Mouse (Mus musculus) limb, embryonic 14.5 days (tissue): ENCODE measurements around the gene Galnt10. TPM values are rescaled to one million over a fixed set of nuclear protein-coding genes. Genes with fewer than 3 reads are reported as not detected.

Experiments used
- ATAC-seq: fragments of 200-750 bp; cut with Nextera tagmentation; 2 replicates; pipeline ENCODE4 v1.8.0; 2017; ENCODE audit warnings: low read depth, moderate number of reproducible peaks, moderate TSS enrichment; ENCODE audit not compliant: low FRiP score
- DNase-seq: peaks from one replicate; pipeline ENCODE4 v3.0.0-alpha.2; 2015; ENCODE audit warnings: low spot score
- H3K27ac ChIP-seq: fragments of 300-500 bp; sonication (generic); replicated peaks from 2 replicates; pipeline ENCODE4 v1.5.1; 2014; ENCODE audit warnings: low read depth, mild to moderate bottlenecking, low read length, moderate library complexity, mixed read lengths
- H3K27me3 ChIP-seq: fragments of 300-500 bp; sonication (generic); 2 replicates; pipeline ENCODE4 v1.6.1; 2014; ENCODE audit warnings: low read length, mixed read lengths; ENCODE audit not compliant: control insufficient read depth, insufficient read depth
- H3K36me3 ChIP-seq: fragments of 300-500 bp; sonication (generic); 2 replicates; pipeline ENCODE4 v1.6.1; 2014; ENCODE audit warnings: mild to moderate bottlenecking, low read length, moderate library complexity, mixed read lengths; ENCODE audit not compliant: control insufficient read depth, insufficient read depth
- H3K4me1 ChIP-seq: fragments of 300-500 bp; sonication (generic); 2 replicates; pipeline ENCODE4 v1.6.1; 2014; ENCODE audit warnings: antibody characterized with exemption, low read length, mixed read lengths; ENCODE audit not compliant: control insufficient read depth, insufficient read depth
- H3K4me2 ChIP-seq: fragments of 300-500 bp; sonication (generic); replicated peaks from 2 replicates; pipeline ENCODE4 v1.6.1; 2014; ENCODE audit warnings: low read depth, mild to moderate bottlenecking, low read length, moderate library complexity; ENCODE audit not compliant: severe bottlenecking
- H3K4me3 ChIP-seq: fragments of 300-500 bp; sonication (generic); replicated peaks from 2 replicates; pipeline ENCODE4 v1.5.1; 2014; ENCODE audit warnings: low read length
- H3K9ac ChIP-seq: fragments of 300-500 bp; sonication (generic); 2 replicates; pipeline ENCODE4 v1.6.1; 2014; ENCODE audit warnings: mild to moderate bottlenecking, low read depth, low read length, moderate library complexity; ENCODE audit not compliant: severe bottlenecking
- H3K9me3 ChIP-seq: fragments of 300-500 bp; sonication (generic); 2 replicates; pipeline ENCODE4 v1.6.1; 2016; ENCODE audit warnings: low read length; ENCODE audit not compliant: control insufficient read depth
- POLR2A ChIP-seq: fragments of 200-500 bp; IDR thresholded peaks from 2 replicates; pipeline ENCODE4 v1.8.0; 2012; ENCODE audit warnings: inconsistent platforms, mild to moderate bottlenecking, moderate library complexity, borderline replicate concordance; ENCODE audit not compliant: insufficient read depth, insufficient read length; ENCODE audit errors: extremely low read depth
- WGBS: fragments of 180-500 bp; shearing (Covaris S2); extraction: QIAGEN DNeasy Blood & Tissue Kit; methylation state at CpG from one replicate; pipeline ENCODE4 v1.1.7; 2014; 5-methylcytosine and 5-hydroxymethylcytosine counted together
- polyA plus RNA-seq, 2 experiments: library from polyadenylated mRNA; depleted of rRNA in 1 of 2; stranded (reverse) in 1 of 2; unstranded in 1 of 2; fragments of >200 nt; fragmentation: Nextera tagmentation in 1 of 2; extraction: Ambion mirVana in 1 of 2; gene quantifications; 2 replicates each; pipeline versions ENCODE4 v1.2.1 to v1.2.3; 2012 to 2014

The Galnt10 gene
- polyA plus RNA-seq, 2 experiments = 24.4 to 26.5 TPM

GRCm38 (mm10) chr11:57633975-57634585 lies 11.2 kb upstream of the Galnt10 start:
- H3K27ac ChIP-seq = no peak overlapping the region

GRCm38 (mm10) chr11:57635148-57635547 lies 10.1 kb upstream of the Galnt10 start:
- TF ChIP-seq POLR2A = no peak
- peak; percentile 23 for DNase-seq
- H3K4me2 ChIP-seq = no peak overlapping the region
- no peak overlapping the region for H3K27ac ChIP-seq
- 10% methylated on average over 9 of the region's 9 CpGs for WGBS
- peaks cover 10% of the 10 kb centered on the region; the same call in 1 of the 2 replicates for H3K4me1 ChIP-seq
- no peak for ATAC-seq
- no peak overlapping the region for H3K9ac ChIP-seq
- no peaks in the 10 kb centered on the region for H3K9me3 ChIP-seq
- no peaks in the 10 kb centered on the region for H3K27me3 ChIP-seq
- H3K36me3 ChIP-seq = no peaks in the 10 kb centered on the region
- no peak overlapping the region for H3K4me3 ChIP-seq

More at GRCm38 (mm10) chr11:57633975-57634585, 11.2 kb upstream of the Galnt10 start:
- H3K4me2 ChIP-seq = no peak overlapping the region
- 83% methylated on average over 6 of the region's 6 CpGs for WGBS
- TF ChIP-seq POLR2A = no peak
- peaks cover 10% of the 10 kb centered on the region; the same call in 1 of the 2 replicates for H3K4me1 ChIP-seq
- no peaks in the 10 kb centered on the region for H3K27me3 ChIP-seq
- H3K9me3 ChIP-seq = no peaks in the 10 kb centered on the region
- DNase-seq (no peak), ATAC-seq (0 out of 2 replicates have a peak, but pooled peaks have one; percentile 30)
- H3K36me3 ChIP-seq = no peaks in the 10 kb centered on the region
- no peak overlapping the region for H3K9ac ChIP-seq
- H3K4me3 ChIP-seq = no peak overlapping the region

- H3K4me2 ChIP-seq = peak overlapping the region; percentile 84
- H3K9ac ChIP-seq = peak overlapping the region; percentile 85
- H3K4me1 ChIP-seq = peaks cover 24% of the 10 kb centered on the region
- no peaks in the 10 kb centered on the region for H3K36me3 ChIP-seq
- H3K27ac ChIP-seq = no peak overlapping the region
- H3K9me3 ChIP-seq = no peaks in the 10 kb centered on the region
- H3K4me3 ChIP-seq = peak overlapping the region; percentile 86
- no peak for ATAC-seq
- TF ChIP-seq POLR2A = no peak
- H3K27me3 ChIP-seq = no peaks in the 10 kb centered on the region
- 83% methylated on average over 2 of the region's 2 CpGs for WGBS
- no peak for DNase-seq
Observed at GRCm38 (mm10) chr11:57643691-57644090, 1.6 kb upstream of the Galnt10 start.

GRCm38 (mm10) chr11:57644245-57645017 lies 811 bp upstream of the Galnt10 start:
- no peaks in the 10 kb centered on the region for H3K27me3 ChIP-seq
- under 1% methylated on average over 30 of the region's 30 CpGs for WGBS
- no peaks in the 10 kb centered on the region for H3K9me3 ChIP-seq
- peak overlapping the region; percentile 89; the same call in 1 of the 2 replicates for H3K27ac ChIP-seq
- peaks cover 24% of the 10 kb centered on the region for H3K4me1 ChIP-seq
- ATAC-seq = peak; percentile 51
- no peaks in the 10 kb centered on the region for H3K36me3 ChIP-seq
- H3K9ac ChIP-seq = peak overlapping the region; percentile 85
- peak overlapping the region; percentile 86 for H3K4me3 ChIP-seq
- H3K4me2 ChIP-seq = peak overlapping the region; percentile 84
- no peak for TF ChIP-seq POLR2A
- DNase-seq = peak; percentile 45

- no peak for DNase-seq
- Histone ChIP-seq H3K27ac (no peak overlapping the region), H3K4me3 (peak overlapping the region; percentile 86), H3K4me1 (peaks cover 28% of the 10 kb centered on the region), H3K36me3 (no peaks in the 10 kb centered on the region), H3K9me3 (no peaks in the 10 kb centered on the region), H3K27me3 (no peaks in the 10 kb centered on the region), H3K4me2 (peak overlapping the region; percentile 84), H3K9ac (peak overlapping the region; percentile 85)
- WGBS = 12% methylated on average over 8 of the region's 8 CpGs
- TF ChIP-seq POLR2A = no peak
- no peak for ATAC-seq
Observed at GRCm38 (mm10) chr11:57645847-57646246, 605 bp downstream of the Galnt10 start.
